Mouse (Mus musculus): ENCODE data around the gene Olfr826. TPM values are rescaled to one million over a fixed set of nuclear protein-coding genes. Genes with fewer than 3 reads are reported as not detected.
"Not testable (repeated sequence)": the region's sequence is repeated elsewhere in the genome, so short reads cannot be mapped to it uniquely, and the experiment has no call there.

Gene Olfr826
- not detected in 2 replicates for polyA plus RNA-seq (2015; fragmentation: Nextera tagmentation; extraction: Ambion mirVana)

- H3K27ac ChIP-seq, result no peak within 1 kb of the TSS
- ATAC-seq (ENCODE audit: insufficient read depth, low FRiP score, low read depth), result no peak
- H3K4me2 ChIP-seq, result no peak within 1 kb of the TSS
- no peaks in the 10 kb centered on the region for H3K9me3 ChIP-seq
- no peak within 1 kb of the TSS for H3K9ac ChIP-seq
- H3K36me3 ChIP-seq, result no peaks in the 10 kb centered on the region
- no peak within 1 kb of the TSS for H3K4me3 ChIP-seq (replicated peaks)
- H3K27me3 ChIP-seq (replicated peaks), result no peaks in the 10 kb centered on the region
- H3K4me1 ChIP-seq, result no peaks in the 10 kb centered on the region
- WGBS, result 61% methylated on average over 1 of the region's 1 CpGs
Measured at GRCm38 (mm10) chr10:130184086-130184485, at the start of gene Olfr826. Gene Olfr826, minus strand, starts transcription at chr10:130184186.

- WGBS, result 88% methylated on average over 1 of the region's 1 CpGs
- no peak overlapping the region for H3K4me3 ChIP-seq (replicated peaks)
- no peaks in the 10 kb centered on the region for H3K4me1 ChIP-seq
- ATAC-seq (ENCODE audit: insufficient read depth, low FRiP score, low read depth), result no peak
- H3K27ac ChIP-seq, result no peak overlapping the region
- no peak overlapping the region for H3K4me2 ChIP-seq
- no peak overlapping the region for H3K9ac ChIP-seq
- no peaks in the 10 kb centered on the region for H3K27me3 ChIP-seq (replicated peaks)
- no peaks in the 10 kb centered on the region for H3K9me3 ChIP-seq
- H3K36me3 ChIP-seq, result no peaks in the 10 kb centered on the region
Measured at GRCm38 (mm10) chr10:130232117-130232516, 48.1 kb upstream of the Olfr826 start.

- no peaks in the 10 kb centered on the region for H3K9me3 ChIP-seq
- no peak overlapping the region for H3K9ac ChIP-seq
- H3K36me3 ChIP-seq, result no peaks in the 10 kb centered on the region
- H3K4me1 ChIP-seq, result no peaks in the 10 kb centered on the region
- H3K27me3 ChIP-seq (replicated peaks), result no peaks in the 10 kb centered on the region
- 81% methylated on average over 5 of the region's 5 CpGs for WGBS
- H3K4me2 ChIP-seq, result no peak overlapping the region
- H3K27ac ChIP-seq, result no peak overlapping the region
- no peak overlapping the region for H3K4me3 ChIP-seq (replicated peaks)
- no peak for ATAC-seq (ENCODE audit: insufficient read depth, low FRiP score, low read depth)
Measured at GRCm38 (mm10) chr10:130229584-130229983, 45.6 kb upstream of the Olfr826 start.

GRCm38 (mm10) chr10:130228246-130228645 lies 44.3 kb upstream of the Olfr826 start:
- Histone ChIP-seq H3K4me1 (no peaks in the 10 kb centered on the region), H3K27ac (no peak overlapping the region), H3K9ac (no peak overlapping the region), H3K27me3 (replicated peaks) (no peaks in the 10 kb centered on the region), H3K36me3 (no peaks in the 10 kb centered on the region), H3K4me3 (replicated peaks) (no peak overlapping the region), H3K9me3 (no peaks in the 10 kb centered on the region), H3K4me2 (no peak overlapping the region)
- ATAC-seq (ENCODE audit: insufficient read depth, low FRiP score, low read depth), result no peak; the same call in 1 of the 2 replicates
- WGBS, result 0% methylated on average over 1 of the region's 1 CpGs

- Histone ChIP-seq H3K9ac (no peak overlapping the region), H3K27me3 (replicated peaks) (no peaks in the 10 kb centered on the region), H3K4me2 (no peak overlapping the region), H3K4me3 (replicated peaks) (no peak overlapping the region), H3K4me1 (no peaks in the 10 kb centered on the region), H3K9me3 (no peaks in the 10 kb centered on the region), H3K36me3 (no peaks in the 10 kb centered on the region), H3K27ac (no peak overlapping the region)
- no peak for ATAC-seq (ENCODE audit: insufficient read depth, low FRiP score, low read depth)
- WGBS, result 58% methylated on average over 3 of the region's 3 CpGs
Measured at GRCm38 (mm10) chr10:130225034-130225433, 41.0 kb upstream of the Olfr826 start.

GRCm38 (mm10) chr10:130214303-130214702 lies 30.3 kb upstream of the Olfr826 start, which contains the start of gene Olfr827:
Gene Olfr827, minus strand, starts transcription at chr10:130214403.
- WGBS, result 89% methylated on average over 1 of the region's 1 CpGs
- H3K4me1 ChIP-seq, result no peaks in the 10 kb centered on the region
- H3K4me2 ChIP-seq, result no peak within 1 kb of the TSS
- no peak within 1 kb of the TSS for H3K27ac ChIP-seq
- H3K4me3 ChIP-seq (replicated peaks), result no peak within 1 kb of the TSS
- no peak for ATAC-seq (ENCODE audit: insufficient read depth, low FRiP score, low read depth)
- no peaks in the 10 kb centered on the region for H3K36me3 ChIP-seq
- no peaks in the 10 kb centered on the region for H3K9me3 ChIP-seq
- no peak within 1 kb of the TSS for H3K9ac ChIP-seq
- no peaks in the 10 kb centered on the region for H3K27me3 ChIP-seq (replicated peaks)

- Histone ChIP-seq H3K4me2 (no peak within 1 kb of the TSS), H3K9ac (no peak within 1 kb of the TSS), H3K36me3 (no peaks in the 10 kb centered on the region), H3K27me3 (replicated peaks) (no peaks in the 10 kb centered on the region), H3K9me3 (no peaks in the 10 kb centered on the region), H3K4me1 (no peaks in the 10 kb centered on the region), H3K4me3 (replicated peaks) (no peak within 1 kb of the TSS), H3K27ac (no peak within 1 kb of the TSS)
- ATAC-seq (ENCODE audit: insufficient read depth, low FRiP score, low read depth), result no peak
Measured at GRCm38 (mm10) chr10:130166666-130167065, 17.3 kb downstream of the Olfr826 start, which contains the start of gene Olfr825. Gene Olfr825, minus strand, starts transcription at chr10:130166766.

GRCm38 (mm10) chr10:130165196-130165595 lies 18.8 kb downstream of the Olfr826 start:
- no peaks in the 10 kb centered on the region for H3K9me3 ChIP-seq
- H3K27me3 ChIP-seq (replicated peaks), result no peaks in the 10 kb centered on the region
- no peak for ATAC-seq (ENCODE audit: insufficient read depth, low FRiP score, low read depth)
- no peak overlapping the region for H3K9ac ChIP-seq
- H3K27ac ChIP-seq, result no peak overlapping the region
- no peak overlapping the region for H3K4me3 ChIP-seq (replicated peaks)
- no peak overlapping the region for H3K4me2 ChIP-seq
- H3K4me1 ChIP-seq, result no peaks in the 10 kb centered on the region
- no peaks in the 10 kb centered on the region for H3K36me3 ChIP-seq

GRCm38 (mm10) chr10:130144121-130144520 lies 39.9 kb downstream of the Olfr826 start:
- ATAC-seq (ENCODE audit: insufficient read depth, low FRiP score, low read depth), result no peak
- Histone ChIP-seq H3K9me3 (no peaks in the 10 kb centered on the region), H3K9ac (no peak overlapping the region), H3K4me3 (replicated peaks) (no peak overlapping the region), H3K4me1 (no peaks in the 10 kb centered on the region), H3K27me3 (replicated peaks) (no peaks in the 10 kb centered on the region), H3K36me3 (no peaks in the 10 kb centered on the region), H3K4me2 (no peak overlapping the region), H3K27ac (no peak overlapping the region)
- WGBS, result 70% methylated on average over 5 of the region's 5 CpGs

- ATAC-seq (ENCODE audit: insufficient read depth, low FRiP score, low read depth); H3K36me3 ChIP-seq; H3K9ac ChIP-seq; H3K27ac ChIP-seq; H3K4me2 ChIP-seq; H3K4me1 ChIP-seq; H3K9me3 ChIP-seq; H3K4me3 ChIP-seq (replicated peaks); H3K27me3 ChIP-seq (replicated peaks): not testable (repeated sequence)
- WGBS, result 71% methylated on average over 5 of the region's 5 CpGs
Measured at GRCm38 (mm10) chr10:130142481-130142880, 41.5 kb downstream of the Olfr826 start.

GRCm38 (mm10) chr10:130134811-130135210 lies 49.2 kb downstream of the Olfr826 start:
- Histone ChIP-seq H3K4me3 (replicated peaks) (no peak overlapping the region), H3K4me1 (no peaks in the 10 kb centered on the region), H3K9ac (no peak overlapping the region), H3K36me3 (no peaks in the 10 kb centered on the region), H3K27ac (no peak overlapping the region), H3K4me2 (no peak overlapping the region), H3K9me3 (no peaks in the 10 kb centered on the region), H3K27me3 (replicated peaks) (no peaks in the 10 kb centered on the region)
- ATAC-seq (ENCODE audit: insufficient read depth, low FRiP score, low read depth), result no peak

- not testable (repeated sequence) for H3K36me3 ChIP-seq; H3K27me3 ChIP-seq (replicated peaks); H3K9ac ChIP-seq; H3K4me3 ChIP-seq (replicated peaks); H3K4me2 ChIP-seq; H3K4me1 ChIP-seq; H3K27ac ChIP-seq; H3K9me3 ChIP-seq; ATAC-seq (ENCODE audit: insufficient read depth, low FRiP score, low read depth)
Measured at GRCm38 (mm10) chr10:130129900-130130299, 54.1 kb downstream of the Olfr826 start, which contains the start of gene Olfr824. Gene Olfr824, minus strand, starts transcription at chr10:130130000.
